Mouse (Mus musculus): ENCODE data around the gene Itgb2.

Gene Itgb2

DNA sequence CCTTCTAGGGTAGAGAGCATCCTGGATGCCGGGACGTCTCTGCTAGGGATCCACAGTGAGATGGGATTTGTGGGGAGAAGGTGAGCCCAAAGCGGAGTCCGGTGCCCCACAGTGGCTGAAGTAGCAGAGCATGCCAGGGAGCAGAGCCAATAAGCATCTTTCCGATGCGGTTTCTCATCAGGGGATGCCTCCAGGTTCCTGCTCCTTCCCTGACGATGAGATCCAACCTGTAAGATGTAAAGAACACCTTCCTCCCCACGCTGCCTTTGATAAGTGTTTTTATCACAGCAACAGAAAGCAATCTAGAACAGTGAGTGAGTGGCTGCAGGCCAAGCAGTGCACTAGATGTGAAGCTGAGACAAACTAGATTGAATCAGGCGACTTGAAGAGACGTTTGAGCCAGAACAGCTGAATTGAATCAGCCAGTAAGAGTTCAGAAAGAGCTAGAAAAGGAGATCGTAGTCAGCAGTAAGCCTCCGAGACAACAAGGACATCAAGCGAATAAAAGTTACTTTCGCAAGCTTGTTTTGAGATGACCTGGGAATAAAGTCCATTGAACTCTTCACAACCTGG, 13.6 kb upstream of the Itgb2 start:
- DNase-seq (ENCODE audit: low spot score in 2 of 2) = peak in 1 of 2 experiments; percentile 16

DNA sequence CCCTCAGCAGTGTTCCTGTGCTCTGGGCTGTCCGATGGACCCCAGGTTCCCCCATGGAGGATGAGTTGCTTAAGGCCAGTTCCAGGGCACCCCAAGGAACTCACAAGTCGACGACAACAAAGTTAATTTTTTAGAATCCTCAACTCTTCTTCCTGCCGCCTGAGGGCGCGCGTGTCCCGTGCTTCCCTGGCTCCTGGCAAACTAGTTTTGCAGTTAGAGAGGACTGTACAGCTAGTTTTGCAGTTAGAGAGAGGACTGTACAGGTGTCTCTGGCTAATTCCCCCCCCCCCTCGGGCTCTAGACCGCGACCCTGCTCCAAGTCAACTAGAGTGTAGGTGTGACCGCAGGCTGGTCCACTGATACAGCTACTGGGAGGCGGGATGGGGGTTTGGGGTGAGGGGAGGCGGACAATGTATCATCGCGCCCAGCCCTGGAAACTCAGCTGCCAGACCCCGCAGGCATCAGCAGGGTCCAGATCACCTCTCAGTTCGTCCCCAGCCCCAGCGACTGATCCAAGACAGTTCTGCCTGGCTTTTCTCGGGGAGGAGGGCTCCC, 12.9 kb upstream of the Itgb2 start:
- peak; percentile 45 to 61 for DNase-seq (ENCODE audit: low spot score in 2 of 2)

- DNase-seq (ENCODE audit: low spot score in 2 of 2) = no peak
Measured at GRCm38 (mm10) chr10:77517801-77518200, 12.3 kb upstream of the Itgb2 start.

DNA sequence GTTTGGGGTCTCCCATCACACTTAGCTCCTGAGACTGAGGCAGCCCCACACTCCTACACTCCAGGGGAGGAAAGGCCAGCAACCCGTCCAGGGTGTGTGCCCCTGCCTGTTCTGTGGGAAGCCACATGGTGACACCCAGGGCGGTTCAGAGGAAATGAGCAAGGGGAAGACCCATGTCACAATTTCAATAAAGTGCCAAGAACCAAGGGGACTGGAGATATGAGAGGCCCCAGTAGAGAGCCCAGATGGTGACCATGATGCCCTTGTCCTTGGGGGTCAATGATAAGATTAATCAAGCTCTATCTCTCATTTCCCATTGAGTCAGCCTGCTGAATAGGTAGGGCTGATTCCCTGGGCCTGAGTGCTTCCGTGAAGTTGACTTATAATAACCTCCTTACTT, 10.9 kb upstream of the Itgb2 start:
- no peak for DNase-seq (ENCODE audit: low spot score in 2 of 2)

DNA sequence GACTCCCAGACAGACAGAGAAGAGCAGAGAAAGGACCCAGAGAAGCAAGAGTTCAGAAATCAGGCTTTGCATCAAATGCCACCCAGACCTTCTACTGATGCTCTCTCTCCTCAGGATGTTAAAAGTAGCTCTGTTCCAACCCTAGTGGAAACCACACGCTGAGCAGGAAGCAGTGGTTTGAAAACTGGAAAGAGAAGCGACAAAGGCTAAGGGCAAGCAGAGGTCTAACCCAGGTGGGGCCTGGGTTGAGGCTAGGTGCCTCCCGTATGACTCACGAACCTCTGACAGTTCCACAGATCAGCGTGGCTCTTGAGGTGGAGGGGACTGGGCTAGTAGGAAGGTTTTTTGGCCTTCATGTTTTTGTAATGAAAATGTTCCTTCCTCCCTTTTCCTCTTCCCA, 9.6 kb upstream of the Itgb2 start:
- no peak for DNase-seq (ENCODE audit: low spot score in 2 of 2)

- DNase-seq (ENCODE audit: low spot score in 2 of 2) = peak in 1 of 2 experiments; percentile 21
Measured at GRCm38 (mm10) chr10:77522021-77522731, 7.9 kb upstream of the Itgb2 start.

DNA sequence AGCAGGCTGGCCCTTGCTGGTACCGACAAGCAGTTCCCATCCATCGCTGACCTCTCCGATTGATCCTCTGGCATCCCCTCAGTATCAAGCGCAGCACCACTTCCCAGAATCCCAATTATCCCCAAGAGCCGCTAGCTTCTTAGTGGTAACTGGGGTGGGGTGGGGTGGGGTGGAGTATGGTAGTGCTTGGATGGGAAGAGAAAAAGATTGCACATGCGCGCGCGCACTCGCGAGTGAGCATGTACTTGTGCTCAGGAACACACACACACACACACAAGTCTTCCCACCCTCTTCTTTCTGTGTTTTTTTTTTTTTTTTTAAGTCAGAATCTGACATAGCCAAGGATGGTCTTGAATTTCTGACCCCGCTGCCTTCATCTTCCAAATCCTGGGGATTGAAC, 7.3 kb upstream of the Itgb2 start:
- DNase-seq (ENCODE audit: low spot score in 2 of 2) = no peak

DNA sequence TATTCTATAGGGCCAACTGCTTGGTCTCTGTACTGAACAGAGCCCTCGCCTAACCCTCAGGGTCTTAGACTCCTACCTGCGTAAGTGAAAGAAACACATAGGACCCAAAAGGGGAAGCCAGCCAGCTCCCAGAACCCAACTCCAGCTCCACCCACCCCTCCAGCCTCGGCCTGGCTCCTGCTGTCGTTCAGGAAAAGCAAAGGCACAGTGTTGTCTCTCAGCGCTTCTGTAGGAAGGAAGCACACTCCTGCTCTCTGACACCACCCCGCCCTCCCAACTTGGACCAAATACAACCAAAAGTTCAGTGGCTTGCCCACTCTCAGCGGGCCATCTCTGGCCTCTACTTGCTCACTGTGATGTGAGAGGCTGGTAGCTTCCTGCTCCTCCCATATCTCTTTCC, 6.7 kb upstream of the Itgb2 start:
- DNase-seq (ENCODE audit: low spot score in 2 of 2) = no peak

GRCm38 (mm10) chr10:77526488-77526887, 3.6 kb upstream of the Itgb2 start:
- no peak for DNase-seq (ENCODE audit: low spot score in 2 of 2)

GRCm38 (mm10) chr10:77528634-77529033, 1.4 kb upstream of the Itgb2 start:
- no peak for DNase-seq (ENCODE audit: low spot score in 2 of 2)

DNA sequence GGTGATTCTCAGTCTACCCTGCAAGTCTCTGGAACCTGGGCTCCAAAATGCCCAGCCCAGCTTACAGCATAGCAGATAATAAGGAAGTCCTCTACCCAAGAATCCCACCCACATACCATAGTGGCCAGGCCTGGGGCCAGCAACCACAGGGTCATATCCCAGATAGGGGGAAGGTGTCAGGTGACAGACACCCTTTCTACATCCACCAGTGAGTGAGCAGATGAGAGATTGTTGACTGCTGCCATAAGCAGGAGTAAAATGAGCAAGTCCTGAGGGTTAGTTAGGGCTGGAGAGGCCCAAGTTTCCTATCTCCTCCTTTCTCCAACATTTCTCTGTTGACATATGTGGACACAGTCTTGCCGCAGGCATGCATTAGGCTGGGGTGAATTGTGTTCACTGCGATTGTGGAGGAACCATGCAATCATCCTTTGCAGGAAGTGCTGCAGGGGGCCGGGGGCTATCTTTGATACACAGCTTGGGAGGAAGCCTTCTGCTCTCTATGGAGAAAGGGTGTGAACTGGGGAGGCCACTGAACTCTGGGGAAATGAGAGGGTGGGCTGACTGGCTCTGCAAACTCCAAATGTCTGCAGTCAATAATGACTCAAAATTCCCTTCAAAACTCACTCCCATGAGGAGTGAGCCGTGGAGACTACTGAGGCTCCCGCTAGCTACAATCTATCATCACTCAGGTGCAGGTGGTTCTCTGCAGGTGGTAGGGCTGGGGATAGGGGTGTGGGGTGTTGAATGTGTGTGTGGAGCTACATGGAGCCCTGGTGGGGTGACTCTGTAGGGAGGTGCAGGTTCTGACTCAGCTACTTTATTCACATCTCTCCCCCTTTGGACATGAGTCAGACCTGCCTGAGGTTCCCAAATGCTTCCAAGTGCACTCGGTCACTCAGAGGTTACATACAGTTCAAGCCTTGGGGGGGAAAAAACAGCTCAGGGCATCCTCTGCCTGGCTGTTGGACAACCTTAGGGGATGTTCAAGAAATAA, 1.3 kb downstream of the Itgb2 start:
- no peak for DNase-seq (ENCODE audit: low spot score in 2 of 2)

DNA sequence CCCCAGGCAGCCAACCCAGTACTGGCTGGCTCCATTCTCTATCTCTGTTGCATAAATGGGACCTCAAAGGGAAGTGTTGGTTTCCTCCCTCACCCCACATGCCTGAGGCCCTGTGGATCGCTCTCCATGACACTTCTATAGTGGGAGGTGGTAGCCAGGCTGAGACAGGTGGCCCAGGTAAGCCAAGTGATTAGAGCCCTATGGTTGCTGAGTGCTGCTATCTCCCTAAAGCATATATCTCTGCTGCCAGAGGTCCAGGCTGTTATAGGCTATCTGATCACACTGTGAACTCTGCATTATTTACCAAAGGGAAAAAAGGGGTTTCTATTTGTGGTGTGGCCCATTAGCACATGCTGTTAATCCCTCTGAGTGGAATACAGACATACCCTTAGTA, 2.0 kb downstream of the Itgb2 start:
- no peak for DNase-seq (ENCODE audit: low spot score in 2 of 2)

- no peak for DNase-seq (ENCODE audit: low spot score in 2 of 2)
Measured at GRCm38 (mm10) chr10:77536727-77537126, 6.7 kb downstream of the Itgb2 start.

GRCm38 (mm10) chr10:77537215-77538209, 7.5 kb downstream of the Itgb2 start:
- DNase-seq (ENCODE audit: low spot score in 2 of 2) = no peak

- DNase-seq (ENCODE audit: low spot score in 2 of 2) = no peak
Measured at GRCm38 (mm10) chr10:77539320-77539945, 9.4 kb downstream of the Itgb2 start.

- no peak for DNase-seq (ENCODE audit: low spot score in 2 of 2)
Measured at GRCm38 (mm10) chr10:77540576-77541102, 10.6 kb downstream of the Itgb2 start.

- no peak for DNase-seq (ENCODE audit: low spot score in 2 of 2)
Measured at GRCm38 (mm10) chr10:77541864-77542666, 12.0 kb downstream of the Itgb2 start.

GRCm38 (mm10) chr10:77543226-77543625, 13.2 kb downstream of the Itgb2 start:
- peak in 1 of 2 experiments; percentile 7 for DNase-seq (ENCODE audit: low spot score in 2 of 2)

DNA sequence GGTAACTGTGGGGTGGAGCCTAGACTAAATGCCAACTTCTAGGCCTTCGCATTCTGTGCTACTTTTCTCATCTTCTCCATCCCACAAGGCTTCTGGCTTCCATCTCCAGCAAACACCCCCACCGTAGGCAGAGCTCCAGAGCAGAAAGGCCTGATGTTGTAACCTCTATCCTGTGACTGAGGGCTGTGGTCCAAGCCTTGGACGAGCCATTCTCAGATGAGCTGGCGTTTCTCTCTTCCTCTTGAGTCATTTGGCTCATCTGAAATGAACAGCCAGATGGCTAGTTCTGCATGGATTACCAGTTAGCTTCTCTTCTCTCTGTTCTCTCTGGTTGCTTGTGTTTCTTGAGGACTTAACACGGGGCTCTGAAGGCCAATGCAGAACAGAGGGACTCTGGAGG, 14.9 kb downstream of the Itgb2 start:
- peak; percentile 43 to 61 for DNase-seq (ENCODE audit: low spot score in 2 of 2)
